Mouse (Mus musculus) liver, embryonic 14.5 days (tissue): ENCODE data around the gene Tsga13. TPM values are rescaled to one million over a fixed set of nuclear protein-coding genes. Genes with fewer than 3 reads are reported as not detected.

Source experiments
- ATAC-seq: fragments of 200-750 bp; cut with Nextera tagmentation; 2 replicates; pipeline ENCODE4 v1.8.0; 2017; ENCODE audit warnings: moderate number of reproducible peaks, mild to moderate bottlenecking, moderate library complexity; ENCODE audit not compliant: insufficient read depth
- DNase-seq, 3 experiments: peaks; one replicate each; pipeline ENCODE4 v3.0.0-alpha.2; 2012 to 2013; ENCODE audit warnings: low read depth in 3 of 3, low spot score in 3 of 3
- H3K27ac ChIP-seq: fragments of 300-500 bp; sonication (generic); 2 replicates; pipeline ENCODE4 v1.5.1; 2014; ENCODE audit warnings: moderate library complexity, mild to moderate bottlenecking, control low read depth, inconsistent platforms
- H3K27me3 ChIP-seq: fragments of 300-500 bp; sonication (generic); 2 replicates; pipeline ENCODE4 v1.6.1; 2014; ENCODE audit warnings: mild to moderate bottlenecking, low read length, moderate library complexity; ENCODE audit not compliant: control insufficient read depth, insufficient read depth
- H3K36me3 ChIP-seq: fragments of 300-500 bp; sonication (generic); replicated peaks from 2 replicates; pipeline ENCODE4 v1.6.1; 2014; ENCODE audit warnings: low read depth; ENCODE audit not compliant: control insufficient read depth, insufficient read depth
- H3K4me1 ChIP-seq, 2 experiments: fragments of 200-500 bp in 1 of 2; fragments of 300-500 bp in 1 of 2; sonication (generic) in 1 of 2; replicated peaks; 2 replicates each; pipeline ENCODE4 v1.6.1; 2012 to 2014; ENCODE audit warnings: antibody characterized with exemption in 1 of 2, inconsistent platforms in 1 of 2, low read length in 1 of 2; ENCODE audit not compliant: control insufficient read depth in 2 of 2, insufficient read depth in 2 of 2
- H3K4me2 ChIP-seq: fragments of 300-500 bp; sonication (generic); 2 replicates; pipeline ENCODE4 v1.6.1; 2014; ENCODE audit warnings: low read depth, mild to moderate bottlenecking, control low read depth, moderate library complexity
- H3K4me3 ChIP-seq, 2 experiments: fragments of 200-500 bp in 1 of 2; fragments of 300-500 bp in 1 of 2; sonication (generic) in 1 of 2; 2 replicates each; pipeline ENCODE4 v1.5.1; 2012 to 2014; ENCODE audit warnings: low read depth in 2 of 2, low read length in 2 of 2, mild to moderate bottlenecking in 2 of 2, control low read depth in 1 of 2, inconsistent platforms in 1 of 2, moderate library complexity in 1 of 2; ENCODE audit not compliant: insufficient read depth in 1 of 2
- H3K9ac ChIP-seq: fragments of 300-500 bp; sonication (generic); replicated peaks from 2 replicates; pipeline ENCODE4 v1.6.1; 2014; ENCODE audit warnings: mild to moderate bottlenecking, control low read depth, moderate library complexity
- H3K9me3 ChIP-seq: fragments of 300-500 bp; sonication (generic); 2 replicates; pipeline ENCODE4 v1.6.1; 2016; ENCODE audit warnings: low read length, mixed read lengths; ENCODE audit not compliant: control insufficient read depth
- CTCF ChIP-seq: IDR thresholded peaks from 2 replicates; pipeline ENCODE4 v1.5.1; 2016; ENCODE audit warnings: antibody characterized with exemption, low read depth, control low read depth
- EP300 ChIP-seq: IDR thresholded peaks from 2 replicates; pipeline ENCODE4 v1.6.1; 2016; ENCODE audit warnings: antibody characterized with exemption, low read depth
- WGBS: fragments of 180-500 bp; shearing (Covaris S2); extraction: QIAGEN DNeasy Blood & Tissue Kit; methylation state at CpG from one replicate; pipeline ENCODE4 v1.1.7; 2014; ENCODE audit not compliant: insufficient replicate concordance; 5-methylcytosine and 5-hydroxymethylcytosine counted together
- polyA plus RNA-seq, 2 experiments: library from polyadenylated mRNA; depleted of rRNA in 1 of 2; stranded (reverse) in 1 of 2; unstranded in 1 of 2; fragments of >200 nt; fragmentation: Nextera tagmentation in 1 of 2; extraction: Ambion mirVana in 1 of 2; gene quantifications; 2 replicates each; pipeline versions ENCODE4 v1.2.1 to v1.2.3; 2012 to 2014

Gene Tsga13
- polyA plus RNA-seq, 2 experiments: 0.08 TPM; not detected in 1

DNA sequence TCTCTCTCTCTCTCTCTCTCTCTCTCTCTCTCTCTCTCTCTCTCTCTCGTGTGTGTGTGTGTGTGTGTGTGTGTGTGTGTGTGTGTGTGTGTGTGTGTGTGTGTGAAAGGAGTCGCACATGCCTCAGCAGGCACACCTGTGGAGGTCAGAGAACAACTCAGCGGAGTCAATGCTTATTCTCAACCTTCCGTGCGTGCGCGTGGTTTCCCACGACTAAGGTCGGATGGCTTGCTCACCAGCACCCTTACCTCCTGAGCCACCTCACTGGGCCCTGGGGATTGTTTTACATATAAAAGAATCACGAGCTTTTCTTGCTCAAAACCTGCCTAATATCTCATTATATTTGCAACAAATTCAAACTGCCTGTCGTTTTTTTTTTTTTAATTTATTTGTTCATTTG, 6.5 kb upstream of the Tsga13 start:
- H3K4me3 ChIP-seq: no peak overlapping the region
- H3K4me2 ChIP-seq: no peak overlapping the region
- H3K9ac ChIP-seq: no peak overlapping the region
- no peak overlapping the region for H3K27ac ChIP-seq
- no peak for DNase-seq
- H3K27me3 ChIP-seq: no peaks in the 10 kb centered on the region
- ATAC-seq: no peak
- TF ChIP-seq CTCF (no peak), EP300 (no peak)
- H3K36me3 ChIP-seq: no peaks in the 10 kb centered on the region
- H3K4me1 ChIP-seq: no peaks in the 10 kb centered on the region
- WGBS: 62% methylated on average over 10 of the region's 11 CpGs
- no peaks in the 10 kb centered on the region for H3K9me3 ChIP-seq

DNA sequence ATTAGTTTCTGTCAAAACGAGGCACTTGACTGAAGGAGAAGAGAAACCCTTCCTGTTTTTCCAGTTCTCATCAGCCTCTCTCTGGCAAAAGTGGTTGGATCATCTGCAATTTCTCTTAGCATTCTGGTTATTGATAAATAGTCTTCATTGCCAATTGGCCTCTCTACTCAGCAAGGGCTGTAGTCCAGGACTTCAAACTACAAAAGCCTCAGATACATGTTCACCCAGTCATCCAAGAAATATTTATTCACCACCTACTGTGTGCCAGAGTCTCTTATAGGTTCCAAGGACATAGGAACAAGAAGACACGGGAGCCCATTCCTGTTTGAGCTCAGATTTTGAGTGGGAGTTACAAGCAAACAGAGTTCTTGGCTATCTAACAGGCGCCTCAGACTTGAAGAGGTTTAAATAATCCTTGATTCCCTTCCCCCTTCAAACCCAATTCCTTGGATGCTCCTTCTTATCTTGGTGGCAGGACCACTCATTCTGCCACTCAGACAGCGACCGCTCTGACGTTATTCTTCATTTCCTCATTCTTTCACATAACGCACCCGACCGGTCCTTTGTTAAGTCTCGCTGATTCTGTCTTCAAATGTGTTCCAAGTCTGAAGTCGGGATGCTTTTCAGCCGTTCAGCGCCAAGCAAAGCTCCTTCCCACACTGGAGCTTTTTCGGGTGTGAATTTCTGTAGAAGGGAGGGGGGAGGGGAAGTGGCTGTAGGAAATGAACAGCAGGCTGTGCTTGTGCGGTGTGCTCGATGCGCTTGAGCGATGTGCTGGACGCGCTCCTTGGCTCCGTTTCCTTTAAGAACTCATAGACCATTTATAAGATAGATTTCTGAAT, 5.7 kb upstream of the Tsga13 start:
- no peaks in the 10 kb centered on the region for H3K36me3 ChIP-seq
- H3K4me1 ChIP-seq: no peaks in the 10 kb centered on the region
- H3K9ac ChIP-seq: no peak overlapping the region
- H3K27me3 ChIP-seq: no peaks in the 10 kb centered on the region
- H3K9me3 ChIP-seq: no peaks in the 10 kb centered on the region
- no peak overlapping the region for H3K4me2 ChIP-seq
- no peak overlapping the region for H3K27ac ChIP-seq
- H3K4me3 ChIP-seq: no peak overlapping the region
- no peak for DNase-seq
- TF ChIP-seq EP300 (no peak), CTCF (no peak)
- ATAC-seq: no peak
- WGBS: 51% methylated on average over 21 of the region's 21 CpGs

DNA sequence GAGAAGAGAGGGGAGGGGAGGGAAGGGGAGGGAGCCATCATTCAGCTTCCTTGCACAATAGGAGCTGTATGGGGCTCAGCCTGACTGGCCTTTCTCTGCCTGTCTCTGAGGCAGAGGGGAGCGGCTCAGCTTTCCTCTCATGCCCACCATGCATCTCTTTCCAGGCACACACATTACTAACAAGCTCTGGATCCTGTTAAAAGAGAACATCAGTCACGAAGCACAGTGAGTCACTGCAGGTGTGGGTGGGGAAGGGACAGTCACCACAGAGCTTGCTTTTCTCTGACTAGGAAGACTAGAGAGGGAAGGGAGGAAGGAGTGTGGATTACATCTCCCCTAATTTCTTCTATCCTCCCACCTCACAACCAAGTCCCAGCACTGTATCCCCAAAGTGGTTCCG, 7.4 kb downstream of the Tsga13 start:
- H3K9me3 ChIP-seq: no peaks in the 10 kb centered on the region
- H3K4me2 ChIP-seq: no peak overlapping the region
- WGBS: 43% methylated on average over 3 of the region's 3 CpGs
- no peak for DNase-seq
- no peak for ATAC-seq
- no peak overlapping the region for H3K4me3 ChIP-seq
- H3K4me1 ChIP-seq: no peaks in the 10 kb centered on the region
- H3K27me3 ChIP-seq: no peaks in the 10 kb centered on the region
- H3K36me3 ChIP-seq: no peaks in the 10 kb centered on the region
- H3K9ac ChIP-seq: no peak overlapping the region
- H3K27ac ChIP-seq: no peak overlapping the region
- TF ChIP-seq EP300 (no peak), CTCF (no peak)

DNA sequence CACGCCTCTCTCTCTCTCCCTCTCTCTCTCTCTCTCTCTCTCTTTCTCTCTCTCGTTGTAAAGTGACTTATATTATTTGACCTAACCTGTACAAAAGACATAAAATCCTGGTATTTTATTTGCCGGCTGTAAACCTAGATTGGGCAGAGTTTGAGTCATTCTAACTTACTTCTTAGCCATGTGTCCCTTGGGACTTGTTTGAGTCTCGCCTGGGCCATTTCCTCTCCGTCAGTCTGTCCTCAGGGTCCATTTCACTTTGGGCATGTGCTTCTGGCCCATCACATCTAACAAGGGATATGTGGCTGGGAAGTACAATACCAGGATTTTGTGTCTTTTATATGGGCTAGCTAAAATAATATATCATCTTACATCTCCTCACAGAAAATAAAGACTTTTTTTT, 10.5 kb downstream of the Tsga13 start:
- no peak for ATAC-seq
- DNase-seq: no peak
- Histone ChIP-seq H3K4me3 (no peak overlapping the region), H3K27ac (no peak overlapping the region), H3K9ac (no peak overlapping the region), H3K4me1 (no peaks in the 10 kb centered on the region), H3K9me3 (no peaks in the 10 kb centered on the region), H3K36me3 (no peaks in the 10 kb centered on the region), H3K27me3 (no peaks in the 10 kb centered on the region), H3K4me2 (no peak overlapping the region)
- TF ChIP-seq EP300: no peak
- no peak for TF ChIP-seq CTCF
- WGBS: 61% methylated on average over 5 of the region's 5 CpGs

DNA sequence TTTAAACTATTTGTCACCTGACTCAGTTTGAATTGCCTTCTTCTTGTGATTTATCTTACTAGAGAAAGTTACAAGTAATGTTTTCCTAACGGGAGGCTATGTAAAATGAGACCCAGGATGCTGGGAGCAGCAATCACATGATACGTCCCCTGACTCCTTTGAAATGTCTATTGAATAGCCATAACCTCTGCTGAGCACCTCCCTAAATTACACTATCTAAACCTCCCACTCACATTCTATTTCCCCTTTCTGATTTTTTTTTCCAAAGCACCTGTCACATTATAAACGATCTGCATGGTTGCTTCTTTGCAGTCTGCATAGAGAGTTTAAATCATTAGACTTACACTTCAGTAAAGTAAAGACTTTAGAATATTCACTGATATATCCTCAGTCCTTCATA, 11.3 kb downstream of the Tsga13 start:
- TF ChIP-seq EP300: no peak
- H3K27me3 ChIP-seq: no peaks in the 10 kb centered on the region
- H3K27ac ChIP-seq: no peak overlapping the region
- WGBS: 27% methylated on average over 3 of the region's 3 CpGs
- H3K9ac ChIP-seq: no peak overlapping the region
- no peaks in the 10 kb centered on the region for H3K9me3 ChIP-seq
- DNase-seq (no peak), ATAC-seq (no peak)
- H3K4me1 ChIP-seq: no peaks in the 10 kb centered on the region
- H3K4me3 ChIP-seq: no peak overlapping the region
- no peaks in the 10 kb centered on the region for H3K36me3 ChIP-seq
- H3K4me2 ChIP-seq: no peak overlapping the region
